ENCODE assay signal across 9 mouse cellular contexts in the genomic region with DNA sequence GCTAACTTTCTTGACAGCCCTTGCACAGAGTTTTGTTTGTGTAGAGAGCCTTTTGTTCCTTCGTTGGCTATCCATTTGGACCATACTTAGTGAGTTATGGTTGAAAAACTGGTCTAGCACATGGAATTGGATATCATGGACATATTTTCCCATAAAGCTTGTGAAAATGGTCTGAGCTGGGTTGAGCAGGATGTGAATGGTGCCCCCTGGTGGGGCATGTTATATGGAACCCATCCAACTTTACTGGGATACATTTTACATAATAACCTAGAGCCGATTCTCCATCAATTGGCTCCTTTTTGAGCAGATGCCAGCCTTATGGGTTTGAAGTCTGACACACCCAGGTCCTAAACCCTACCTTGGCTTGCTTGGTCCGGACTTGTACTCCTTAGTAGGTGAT. TPM values are rescaled to one million over a fixed set of nuclear protein-coding genes. Genes with fewer than 3 reads are reported as not detected.
DNase-seq lines count a peak whose midpoint lies in the region; ATAC-seq and TF ChIP-seq lines count a peak whose summit lies in the region.
"Had no signal": no experiment of that assay in that cellular context is flagged by ENCODE, and none has a peak within 500 bp of the region (broad histone marks: within the 10 kb centered on the region; RNA-seq: fewer than 3 reads in every experiment).

No protein-coding gene starts in this region.

- TF ChIP-seq POLR2A in ES-Bruce4 (IDR thresholded peaks at IDR 0.05; ENCODE audit: insufficient read depth, low read length), result no peak

- peak; percentile 13 for TF ChIP-seq CTCF in ES-Bruce4 (IDR thresholded peaks at IDR 0.05; ENCODE audit: low read depth, low read length)

- WGBS in kidney, embryonic 16.5 days, result 79% methylated on average over 3 of the region's 3 CpGs

- no peak overlapping the region for H3K27ac ChIP-seq in kidney, embryonic 16.5 days (ENCODE audit: low read length)
- no peak overlapping the region for H3K27ac ChIP-seq in ES-Bruce4 (ENCODE audit: insufficient read depth, low read length)

- DNase-seq in kidney, adult 11 months, result peak; percentile 47
- DNase-seq in A20 (ENCODE audit: low read depth, low spot score), result peak; percentile 47
- DNase-seq in heart, postnatal 10 days, result peak; percentile 52 to 70
- DNase-seq in lung, postnatal 14 days, result peak; percentile 57
- no peak for DNase-seq in spleen, postnatal 14 days (ENCODE audit: low spot score in 2 of 2)
- DNase-seq in spleen, adult 12 weeks (ENCODE audit: low spot score), result no peak

- no peaks in the 10 kb centered on the region for H3K4me1 ChIP-seq in kidney, embryonic 16.5 days (ENCODE audit: insufficient read depth, low read length)
- H3K4me1 ChIP-seq in ES-Bruce4 (ENCODE audit: control insufficient read depth, insufficient read depth, low read length), result no peaks in the 10 kb centered on the region

- intact Hi-C loops in heart, postnatal 10 days (cut with DNase I), result loop anchor here (10.0 kb wide), 1 partner anchor 310 kb away; no protein-coding TSS in a partner anchor

- no peaks in the 10 kb centered on the region for H3K36me3 ChIP-seq in kidney, embryonic 16.5 days (ENCODE audit: insufficient read depth, low read length)
- no peaks in the 10 kb centered on the region for H3K36me3 ChIP-seq in ES-Bruce4 (ENCODE audit: control insufficient read depth, insufficient read depth, low read length, poor library complexity, severe bottlenecking)

- H3K4me2 ChIP-seq in kidney, embryonic 16.5 days (replicated peaks; ENCODE audit: low read depth, low read length), result no peak overlapping the region

- no peaks in the 10 kb centered on the region for H3K9me3 ChIP-seq in kidney, embryonic 16.5 days (ENCODE audit: low read length)
- H3K9me3 ChIP-seq in ES-Bruce4 (replicated peaks; ENCODE audit: control insufficient read depth, insufficient read depth, low read length, poor library complexity, severe bottlenecking), result no peaks in the 10 kb centered on the region

- no peak overlapping the region for H3K9ac ChIP-seq in kidney, embryonic 16.5 days (replicated peaks; ENCODE audit: low read length)
- no peak overlapping the region for H3K9ac ChIP-seq in ES-Bruce4 (ENCODE audit: low read depth, poor library complexity, severe bottlenecking)

- no peak for ATAC-seq in kidney, embryonic 16.5 days (ENCODE audit: low FRiP score, low TSS enrichment)

- no peaks in the 10 kb centered on the region for H3K27me3 ChIP-seq in kidney, embryonic 16.5 days (ENCODE audit: insufficient read depth, low read length)
- H3K27me3 ChIP-seq in ES-Bruce4 (ENCODE audit: control insufficient read depth, insufficient read depth, low read length, poor library complexity, severe bottlenecking), result no peaks in the 10 kb centered on the region

- no peak for TF ChIP-seq EP300 in ES-Bruce4 (IDR thresholded peaks at IDR 0.05; ENCODE audit: insufficient read depth, low read depth, low read length)

- H3K4me3 ChIP-seq in kidney, embryonic 16.5 days (ENCODE audit: low read length), result no peak overlapping the region
- no peak overlapping the region for H3K4me3 ChIP-seq in ES-Bruce4 (ENCODE audit: low read depth, low read length)
- H3K4me3 ChIP-seq: myocyte had no signal

RNA-seq across cellular contexts. Expression of gene Cryzl2, which starts 6.8 kb away (rescaled TPM):
- polyA plus RNA-seq in kidney, embryonic 16.5 days (2015; fragmentation: Nextera tagmentation; extraction: Ambion mirVana), result 28.7 TPM in 2 replicates
- polyA plus RNA-seq in ES-Bruce4 (2011; ENCODE audit: insufficient read depth, insufficient read length, low read depth, missing spikeins), result 5.9 and 7.2 TPM in 2 replicates
- 10 to 100 TPM; 15.4 to 17.4 TPM for total RNA-seq in heart, postnatal 10 days (2021)

RNA-seq across cellular contexts. Expression of gene Sec16b, which starts 41.3 kb away (rescaled TPM):
- 2.3 TPM in 2 replicates for polyA plus RNA-seq in kidney, embryonic 16.5 days (2015; fragmentation: Nextera tagmentation; extraction: Ambion mirVana)
- not detected in 2 replicates for polyA plus RNA-seq in ES-Bruce4 (2011; ENCODE audit: insufficient read depth, insufficient read length, low read depth, missing spikeins)
- 1 to 10 TPM; 1.9 to 2.1 TPM for total RNA-seq in heart, postnatal 10 days (2021)

RNA-seq across cellular contexts. Expression of gene Rasal2, which starts 52.8 kb away (rescaled TPM):
- polyA plus RNA-seq in kidney, embryonic 16.5 days (2015; fragmentation: Nextera tagmentation; extraction: Ambion mirVana), result 6.9 and 8.0 TPM in 2 replicates
- 11.6 and 11.7 TPM in 2 replicates for polyA plus RNA-seq in ES-Bruce4 (2011; ENCODE audit: insufficient read depth, insufficient read length, low read depth, missing spikeins)
- 10 to 100 TPM; 33.3 to 34.2 TPM for total RNA-seq in heart, postnatal 10 days (2021)

Comparison
In these comparisons a context has a peak if more than half of its experiments do, and no peak if none do; other contexts are left out.
1. DNase-seq: peak in kidney, adult 11 months (single experiment), A20 (single experiment), heart, postnatal 10 days (2 of 2) and lung, postnatal 14 days (single experiment); none in spleen, postnatal 14 days (0 of 2) and spleen, adult 12 weeks (single experiment).